Mouse (Mus musculus) colon, adult 2 months (tissue): Measurements from ENCODE around the gene Negr1. TPM values are rescaled to one million over a fixed set of nuclear protein-coding genes. Genes with fewer than 3 reads are reported as not detected.

Experiments used
- polyA plus RNA-seq: library from polyadenylated mRNA; depleted of rRNA; stranded (reverse); fragments of >200 nt; gene quantifications from 2 replicates; pipeline ENCODE4 v1.2.3, GENCODE M21; 2012; rRNA removed

Gene Negr1
- 1.0 and 1.2 TPM in 2 replicates for polyA plus RNA-seq

GRCm38 (mm10) chr3:156561524-156562423 lies at the start of gene Negr1:
Gene Negr1, plus strand, starts transcription at chr3:156561794.

